Mouse (Mus musculus): ENCODE data around the gene Trib3.
"Not testable (repeated sequence)": the region's sequence is repeated elsewhere in the genome, so short reads cannot be mapped to it uniquely, and the experiment has no call there.

The Trib3 gene

GRCm38 (mm10) chr2:152305480-152305879, 38.4 kb downstream of the Trib3 start:
- no peak for DNase-seq

- DNase-seq, result no peak
Observed at GRCm38 (mm10) chr2:152303781-152304180, 40.1 kb downstream of the Trib3 start.

GRCm38 (mm10) chr2:152302862-152303261, 41.0 kb downstream of the Trib3 start:
- no peak for DNase-seq

- DNase-seq, result no peak
Observed at GRCm38 (mm10) chr2:152294541-152294940, 49.3 kb downstream of the Trib3 start.

- peak; percentile 86 to 87 for DNase-seq
Observed at GRCm38 (mm10) chr2:152293727-152294475, 49.9 kb downstream of the Trib3 start, which contains the start of gene Tbc1d20. Gene Tbc1d20, plus strand, starts transcription at chr2:152293828.

- no peak for DNase-seq
Observed at GRCm38 (mm10) chr2:152293179-152293726, 50.6 kb downstream of the Trib3 start.

GRCm38 (mm10) chr2:152292475-152292874, 51.4 kb downstream of the Trib3 start:
- no peak for DNase-seq

GRCm38 (mm10) chr2:152289623-152290022, 54.2 kb downstream of the Trib3 start:
- not testable (repeated sequence) for DNase-seq

- no peak for DNase-seq
Observed at GRCm38 (mm10) chr2:152288046-152288445, 55.8 kb downstream of the Trib3 start.

- no peak for DNase-seq
Observed at GRCm38 (mm10) chr2:152287560-152287959, 56.3 kb downstream of the Trib3 start.
